Mouse (Mus musculus) lung, embryonic 14.5 days (tissue): ENCODE data around the gene Adamtsl4. TPM values are rescaled to one million over a fixed set of nuclear protein-coding genes. Genes with fewer than 3 reads are reported as not detected.

Experiments used
- ATAC-seq: fragments of 200-750 bp; cut with Nextera tagmentation; 2 replicates; pipeline ENCODE4 v1.8.0; 2017; ENCODE audit warnings: mild to moderate bottlenecking, moderate TSS enrichment, moderate library complexity; ENCODE audit not compliant: insufficient read depth
- DNase-seq: peaks from one replicate; pipeline ENCODE4 v3.0.0-alpha.2; 2015
- H3K27ac ChIP-seq: fragments of 300-500 bp; sonication (generic); 2 replicates; pipeline ENCODE4 v1.5.1; 2014; ENCODE audit warnings: low read depth, mild to moderate bottlenecking, moderate library complexity
- H3K27me3 ChIP-seq: fragments of 300-500 bp; sonication (generic); 2 replicates; pipeline ENCODE4 v1.6.1; 2014; ENCODE audit warnings: low read length, control low read depth; ENCODE audit not compliant: insufficient read depth
- H3K36me3 ChIP-seq: fragments of 300-500 bp; sonication (generic); 2 replicates; pipeline ENCODE4 v1.6.1; 2014; ENCODE audit warnings: control low read depth; ENCODE audit not compliant: insufficient read depth
- H3K4me1 ChIP-seq: fragments of 300-500 bp; sonication (generic); 2 replicates; pipeline ENCODE4 v1.6.1; 2014; ENCODE audit warnings: antibody characterized with exemption, control low read depth; ENCODE audit not compliant: insufficient read depth
- H3K4me2 ChIP-seq: fragments of 300-500 bp; sonication (generic); 2 replicates; pipeline ENCODE4 v1.6.1; 2014; ENCODE audit warnings: mild to moderate bottlenecking
- H3K4me3 ChIP-seq: fragments of 300-500 bp; sonication (generic); 2 replicates; pipeline ENCODE4 v1.5.1; 2014; ENCODE audit warnings: low read depth, low read length
- H3K9ac ChIP-seq: fragments of 300-500 bp; sonication (generic); 2 replicates; pipeline ENCODE4 v1.6.1; 2014
- H3K9me3 ChIP-seq: fragments of 300-500 bp; sonication (generic); 2 replicates; pipeline ENCODE4 v1.6.1; 2016; ENCODE audit warnings: low read depth, low read length, control low read depth
- CTCF ChIP-seq: IDR thresholded peaks from 2 replicates; pipeline ENCODE4 v1.5.1; 2016; ENCODE audit warnings: antibody characterized with exemption, low read depth
- WGBS: fragments of 180-500 bp; shearing (Covaris S2); extraction: QIAGEN DNeasy Blood & Tissue Kit; methylation state at CpG from one replicate; pipeline ENCODE4 v1.1.7; 2014; 5-methylcytosine and 5-hydroxymethylcytosine counted together
- polyA plus RNA-seq: library from polyadenylated mRNA; unstranded; fragments of >200 nt; fragmentation: Nextera tagmentation; extraction: Ambion mirVana; gene quantifications from 2 replicates; pipeline ENCODE4 v1.2.1, GENCODE M21; 2014

Adamtsl4 gene
- polyA plus RNA-seq, 1 experiment from 2014 or later: 1.6 TPM

GRCm38 (mm10) chr3:95730431-95730830 is 42.7 kb upstream of the Adamtsl4 start:
- no peak overlapping the region for H3K27ac ChIP-seq
- H3K36me3 ChIP-seq: peaks cover 9% of the 10 kb centered on the region; the same call in 1 of the 2 replicates
- no peak overlapping the region for H3K4me2 ChIP-seq
- no peaks in the 10 kb centered on the region for H3K9me3 ChIP-seq
- 64% methylated on average over 7 of the region's 7 CpGs for WGBS
- 0 out of 2 replicates have a peak, but pooled peaks cover 3% of the 10 kb centered on the region for H3K4me1 ChIP-seq
- H3K4me3 ChIP-seq: no peak overlapping the region
- DNase-seq (no peak), ATAC-seq (0 out of 2 replicates have a peak, but pooled peaks have one; percentile 33)
- TF ChIP-seq CTCF: no peak
- H3K27me3 ChIP-seq: no peaks in the 10 kb centered on the region
- no peak overlapping the region for H3K9ac ChIP-seq

- no peak overlapping the region for H3K4me3 ChIP-seq
- 81% methylated on average over 2 of the region's 2 CpGs for WGBS
- H3K27ac ChIP-seq: no peak overlapping the region
- no peak overlapping the region for H3K9ac ChIP-seq
- TF ChIP-seq CTCF: no peak
- DNase-seq (no peak), ATAC-seq (no peak)
- H3K4me1 ChIP-seq: no peaks in the 10 kb centered on the region
- H3K27me3 ChIP-seq: no peaks in the 10 kb centered on the region
- no peaks in the 10 kb centered on the region for H3K36me3 ChIP-seq
- H3K4me2 ChIP-seq: no peak overlapping the region
- H3K9me3 ChIP-seq: no peaks in the 10 kb centered on the region
Measured at GRCm38 (mm10) chr3:95728906-95729305, 41.2 kb upstream of the Adamtsl4 start.

- ATAC-seq (no peak), DNase-seq (no peak)
- 30% methylated on average over 7 of the region's 7 CpGs for WGBS
- H3K27me3 ChIP-seq: no peaks in the 10 kb centered on the region
- H3K9ac ChIP-seq: no peak overlapping the region
- H3K4me1 ChIP-seq: no peaks in the 10 kb centered on the region
- H3K4me3 ChIP-seq: no peak overlapping the region
- no peaks in the 10 kb centered on the region for H3K9me3 ChIP-seq
- TF ChIP-seq CTCF: no peak
- H3K36me3 ChIP-seq: no peaks in the 10 kb centered on the region
- no peak overlapping the region for H3K27ac ChIP-seq
- no peak overlapping the region for H3K4me2 ChIP-seq
Measured at GRCm38 (mm10) chr3:95726696-95727358, 39.1 kb upstream of the Adamtsl4 start.

- no peak overlapping the region for H3K27ac ChIP-seq
- TF ChIP-seq CTCF: no peak
- ATAC-seq (no peak), DNase-seq (no peak)
- no peak overlapping the region for H3K4me3 ChIP-seq
- no peaks in the 10 kb centered on the region for H3K4me1 ChIP-seq
- 77% methylated on average over 7 of the region's 7 CpGs for WGBS
- H3K9ac ChIP-seq: no peak overlapping the region
- H3K27me3 ChIP-seq: no peaks in the 10 kb centered on the region
- H3K4me2 ChIP-seq: no peak overlapping the region
- H3K9me3 ChIP-seq: no peaks in the 10 kb centered on the region
- no peaks in the 10 kb centered on the region for H3K36me3 ChIP-seq
Measured at GRCm38 (mm10) chr3:95725863-95726262, 38.1 kb upstream of the Adamtsl4 start.

GRCm38 (mm10) chr3:95722386-95722785 is 34.7 kb upstream of the Adamtsl4 start:
- Histone ChIP-seq H3K9ac (no peak overlapping the region), H3K4me1 (no peaks in the 10 kb centered on the region), H3K9me3 (no peaks in the 10 kb centered on the region), H3K4me2 (no peak overlapping the region), H3K4me3 (no peak overlapping the region), H3K27ac (no peak overlapping the region), H3K36me3 (no peaks in the 10 kb centered on the region), H3K27me3 (no peaks in the 10 kb centered on the region)
- no peak for TF ChIP-seq CTCF
- no peak for ATAC-seq
- 58% methylated on average over 3 of the region's 3 CpGs for WGBS
- DNase-seq: no peak

GRCm38 (mm10) chr3:95718153-95718552 is 30.4 kb upstream of the Adamtsl4 start:
- H3K36me3 ChIP-seq: no peaks in the 10 kb centered on the region
- H3K9ac ChIP-seq: no peak overlapping the region
- no peak overlapping the region for H3K4me3 ChIP-seq
- H3K27ac ChIP-seq: no peak overlapping the region
- DNase-seq (no peak), ATAC-seq (no peak)
- H3K4me1 ChIP-seq: no peaks in the 10 kb centered on the region
- TF ChIP-seq CTCF: no peak
- no peaks in the 10 kb centered on the region for H3K27me3 ChIP-seq
- WGBS: 74% methylated on average over 2 of the region's 2 CpGs
- H3K4me2 ChIP-seq: no peak overlapping the region
- no peaks in the 10 kb centered on the region for H3K9me3 ChIP-seq

GRCm38 (mm10) chr3:95716075-95716474 is 28.4 kb upstream of the Adamtsl4 start:
- no peaks in the 10 kb centered on the region for H3K27me3 ChIP-seq
- H3K27ac ChIP-seq: no peak overlapping the region
- H3K9me3 ChIP-seq: no peaks in the 10 kb centered on the region
- TF ChIP-seq CTCF: no peak
- 67% methylated on average over 1 of the region's 1 CpGs for WGBS
- H3K4me3 ChIP-seq: no peak overlapping the region
- H3K4me2 ChIP-seq: no peak overlapping the region
- no peaks in the 10 kb centered on the region for H3K36me3 ChIP-seq
- no peak overlapping the region for H3K9ac ChIP-seq
- no peak for ATAC-seq
- DNase-seq: no peak
- no peaks in the 10 kb centered on the region for H3K4me1 ChIP-seq
